Mouse (Mus musculus): ENCODE measurements around the gene Nhlrc2.

- TF ChIP-seq RCOR1 (conservative IDR thresholded peaks at IDR 0.05; ENCODE audit: low read depth, low read length) (no peak), TCF12 (IDR thresholded peaks at IDR 0.05; ENCODE audit: low read depth, low read length) (no peak), CTCF (conservative IDR thresholded peaks at IDR 0.05 in 1 of 2, IDR thresholded peaks at IDR 0.05 in 1 of 2; ENCODE audit: low read depth in 2 of 2, low read length in 2 of 2) (no peak), ZC3H11A (IDR thresholded peaks at IDR 0.05; ENCODE audit: low read depth, low read length) (no peak), MYC (IDR thresholded peaks at IDR 0.05; ENCODE audit: low read depth, low read length) (no peak), SMC3 (IDR thresholded peaks at IDR 0.05; ENCODE audit: low read depth, low read length) (no peak), EP300 (IDR thresholded peaks at IDR 0.05; ENCODE audit: low read length) (no peak)
These were observed 70.8 kb downstream of the Nhlrc2 start for GRCm38 (mm10) chr19:56618845-56619244.
